Mouse (Mus musculus): Measurements from ENCODE around the gene Rnf168.
"Not testable (repeated sequence)": the region's sequence is repeated elsewhere in the genome, so short reads cannot be mapped to it uniquely, and the experiment has no call there.

- not testable (repeated sequence) for TF ChIP-seq TAL1, GATA1 (IDR thresholded peaks at IDR 0.05; ENCODE audit: low read length)
Observed at GRCm38 (mm10) chr16:32299617-32300016, 22.4 kb downstream of the Rnf168 start.

All from erythroblast, embryonic 14.5 days (primary cell).